Mouse (Mus musculus) forebrain, postnatal 0 days (tissue): Measurements from ENCODE around the gene Wdr95. TPM values are rescaled to one million over a fixed set of nuclear protein-coding genes. Genes with fewer than 3 reads are reported as not detected.

ENCODE experiments used
- ATAC-seq: fragments of 200-750 bp; cut with Nextera tagmentation; 2 replicates; pipeline ENCODE4 v1.8.0; 2017; ENCODE audit warnings: mild to moderate bottlenecking, moderate library complexity
- DNase-seq: peaks from one replicate; pipeline ENCODE4 v3.0.0-alpha.2; 2015
- H3K27ac ChIP-seq: fragments of 300-500 bp; sonication (generic); 2 replicates; pipeline ENCODE4 v1.5.1; 2014; ENCODE audit warnings: low read depth, mild to moderate bottlenecking, antibody characterized with exemption, low read length, moderate library complexity, mixed read lengths
- H3K27me3 ChIP-seq: fragments of 300-500 bp; sonication (generic); 2 replicates; pipeline ENCODE4 v1.6.1; 2014; ENCODE audit warnings: mild to moderate bottlenecking, low read length, mixed read lengths; ENCODE audit not compliant: insufficient read depth
- H3K36me3 ChIP-seq: fragments of 300-500 bp; sonication (generic); 2 replicates; pipeline ENCODE4 v1.6.1; 2014; ENCODE audit warnings: mild to moderate bottlenecking, moderate library complexity; ENCODE audit not compliant: insufficient read depth
- H3K4me1 ChIP-seq: fragments of 300-500 bp; sonication (generic); 2 replicates; pipeline ENCODE4 v1.6.1; 2014; ENCODE audit warnings: antibody characterized with exemption; ENCODE audit not compliant: insufficient read depth
- H3K4me2 ChIP-seq: fragments of 300-500 bp; sonication (generic); 2 replicates; pipeline ENCODE4 v1.6.1; 2014; ENCODE audit warnings: low read depth, mild to moderate bottlenecking, moderate library complexity
- H3K4me3 ChIP-seq: fragments of 300-500 bp; sonication (generic); 2 replicates; pipeline ENCODE4 v1.5.1; 2014; ENCODE audit warnings: low read depth, low read length, mixed read lengths
- H3K9ac ChIP-seq: fragments of 300-500 bp; sonication (generic); 2 replicates; pipeline ENCODE4 v1.6.1; 2014; ENCODE audit warnings: mild to moderate bottlenecking
- H3K9me3 ChIP-seq: fragments of 300-500 bp; sonication (generic); 2 replicates; pipeline ENCODE4 v1.6.1; 2016; ENCODE audit warnings: low read length
- CTCF ChIP-seq: sonication (generic); IDR thresholded peaks from 2 replicates; pipeline ENCODE4 v1.5.1; 2016; ENCODE audit warnings: antibody characterized with exemption, control low read depth, low read depth
- WGBS: fragments of 180-500 bp; shearing (Covaris S2); extraction: QIAGEN DNeasy Blood & Tissue Kit; methylation state at CpG from one replicate; pipeline ENCODE4 v1.1.7; 2014; 5-methylcytosine and 5-hydroxymethylcytosine counted together
- polyA plus RNA-seq: library from polyadenylated mRNA; unstranded; fragments of >200 nt; fragmentation: Nextera tagmentation; extraction: Ambion mirVana; gene quantifications from 2 replicates; pipeline ENCODE4 v1.2.1, GENCODE M21; 2015
- total RNA-seq: library from RNA; depleted of rRNA; stranded (reverse); fragments of >200 nt; gene quantifications from 2 replicates; pipeline ENCODE4 v1.2.3, GENCODE M21; 2014

Wdr95 gene
- total and polyA plus RNA-seq, 2 experiments from 2014 or later: 0.38 to 0.84 TPM

DNA sequence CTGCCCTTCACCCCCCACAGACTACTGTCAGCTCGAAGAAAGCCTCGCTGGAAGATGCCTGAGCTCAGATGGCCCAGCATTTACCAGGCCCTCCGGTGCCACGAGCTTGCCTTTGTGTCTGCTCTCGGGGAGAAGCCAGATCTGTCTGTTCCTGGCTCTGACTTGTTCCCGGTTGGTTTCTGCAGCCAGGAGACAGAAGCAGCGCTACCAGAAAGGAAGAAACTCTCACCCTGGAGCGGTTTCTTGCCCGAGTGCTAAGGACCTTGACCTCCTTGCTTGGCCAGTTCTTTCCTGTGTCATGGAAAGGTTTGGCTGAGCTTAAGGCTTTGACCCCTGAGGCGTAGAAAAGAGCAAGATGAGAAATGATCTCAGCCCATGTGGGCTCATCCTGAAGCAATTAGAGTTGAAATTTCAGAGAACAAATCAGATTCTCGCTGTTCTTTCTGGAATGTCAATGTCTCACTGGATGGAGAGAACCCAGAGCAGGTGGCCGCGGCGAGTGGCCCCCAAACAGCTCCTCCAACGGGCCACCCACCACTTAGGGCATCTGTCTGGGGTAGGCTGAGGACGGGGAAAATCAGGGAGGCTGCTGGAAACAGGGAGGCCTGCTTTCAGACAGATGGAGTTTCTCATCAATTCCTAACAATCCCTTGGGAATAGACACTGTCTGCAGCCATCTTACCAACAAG is 83.1 kb downstream of the Wdr95 start:
- peak; percentile 69 for ATAC-seq

DNA sequence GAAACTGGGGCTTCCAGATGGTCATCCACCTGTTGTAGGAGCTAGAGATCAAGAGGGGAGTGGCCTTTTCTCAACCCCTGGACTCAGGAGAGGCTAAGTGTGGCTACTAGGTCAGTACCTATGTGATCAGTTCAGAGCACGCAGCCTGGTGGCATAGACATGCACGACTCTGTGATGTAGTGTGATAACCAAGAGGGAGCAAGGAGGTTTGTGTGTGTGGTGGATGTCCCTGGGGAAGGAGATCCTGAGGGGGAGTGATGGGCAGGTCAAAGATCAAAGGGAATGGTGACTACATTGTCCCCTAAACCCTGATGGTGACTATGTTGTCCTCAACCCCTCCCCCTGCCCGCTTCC is 83.7 kb downstream of the Wdr95 start:
- H3K4me1 ChIP-seq: no peaks in the 10 kb centered on the region
- ATAC-seq: peak; percentile 12; the same call in 1 of the 2 replicates
- H3K27ac ChIP-seq: peak overlapping the region; percentile 23; the same call in 1 of the 2 replicates
- H3K4me3 ChIP-seq: no peak overlapping the region
- TF ChIP-seq CTCF: no peak
- H3K9ac ChIP-seq: no peak overlapping the region
- H3K27me3 ChIP-seq: no peaks in the 10 kb centered on the region
- DNase-seq: no peak
- no peak overlapping the region for H3K4me2 ChIP-seq
- H3K36me3 ChIP-seq: peaks cover 22% of the 10 kb centered on the region
- H3K9me3 ChIP-seq: no peaks in the 10 kb centered on the region
- 91% methylated on average over 3 of the region's 3 CpGs for WGBS

More for the DNA sequence above, 83.1 kb downstream of the Wdr95 start:
- Histone ChIP-seq H3K4me1 (no peaks in the 10 kb centered on the region), H3K9ac (0 out of 2 replicates have a peak overlapping the region, but pooled peaks have one; percentile 22), H3K9me3 (no peaks in the 10 kb centered on the region), H3K4me3 (no peak overlapping the region), H3K27ac (peak overlapping the region; percentile 45; the same call in 1 of the 2 replicates), H3K4me2 (no peak overlapping the region), H3K36me3 (peaks cover 16% of the 10 kb centered on the region), H3K27me3 (no peaks in the 10 kb centered on the region)
- peak; percentile 52 for DNase-seq
- TF ChIP-seq CTCF: no peak
- WGBS: 52% methylated on average over 16 of the region's 16 CpGs

DNA sequence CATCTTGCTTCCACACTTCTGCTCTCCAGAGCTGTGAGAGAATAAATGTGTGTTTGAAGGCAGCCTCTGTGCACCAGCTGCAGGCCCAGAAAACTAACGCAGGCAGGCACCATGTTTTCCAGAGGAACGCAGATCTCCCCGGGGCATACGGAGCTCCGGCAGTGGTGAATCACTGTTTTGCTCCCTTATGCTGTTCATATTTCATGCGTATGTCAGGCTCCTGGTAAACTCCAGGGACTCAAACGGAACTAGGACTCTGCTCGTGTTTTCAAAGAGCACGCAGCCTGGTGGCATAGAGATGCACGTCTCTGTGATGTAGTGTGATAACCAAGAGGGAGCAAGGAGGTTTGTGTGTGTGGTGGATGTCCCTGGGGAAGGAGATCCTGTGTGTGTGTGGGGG is 84.3 kb downstream of the Wdr95 start:
- no peaks in the 10 kb centered on the region for H3K9me3 ChIP-seq
- DNase-seq: peak; percentile 35
- no peak overlapping the region for H3K27ac ChIP-seq
- no peak overlapping the region for H3K4me2 ChIP-seq
- no peak overlapping the region for H3K4me3 ChIP-seq
- peaks cover 28% of the 10 kb centered on the region for H3K36me3 ChIP-seq
- ATAC-seq: peak; percentile 52; the same call in 1 of the 2 replicates
- TF ChIP-seq CTCF: peak; percentile 20; the same call in 1 of the 2 replicates
- H3K27me3 ChIP-seq: no peaks in the 10 kb centered on the region
- no peak overlapping the region for H3K9ac ChIP-seq
- no peaks in the 10 kb centered on the region for H3K4me1 ChIP-seq
- 69% methylated on average over 10 of the region's 10 CpGs for WGBS

DNA sequence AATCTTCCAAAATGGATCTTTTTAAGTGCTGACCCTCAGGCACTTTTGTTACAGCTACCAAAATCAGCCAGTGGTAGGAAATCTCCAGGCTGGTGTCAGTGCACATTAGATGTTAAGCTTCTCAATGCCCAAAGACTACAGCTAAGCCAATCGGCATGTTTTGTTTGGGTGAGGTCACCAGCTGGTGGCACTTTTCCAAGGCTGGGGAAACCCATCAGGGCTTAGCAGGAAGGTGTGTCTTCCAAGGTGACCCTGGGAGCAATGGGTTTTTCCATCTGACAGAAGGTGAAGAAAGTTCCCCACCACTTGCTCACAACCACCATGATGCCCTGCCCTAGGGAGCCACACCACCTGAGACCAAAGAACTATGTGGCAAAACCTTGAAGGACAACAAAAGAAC is 87.7 kb downstream of the Wdr95 start:
- Histone ChIP-seq H3K9ac (no peak overlapping the region), H3K9me3 (no peaks in the 10 kb centered on the region), H3K4me1 (no peaks in the 10 kb centered on the region), H3K36me3 (peaks cover 60% of the 10 kb centered on the region), H3K4me3 (no peak overlapping the region), H3K27me3 (no peaks in the 10 kb centered on the region), H3K27ac (no peak overlapping the region), H3K4me2 (no peak overlapping the region)
- ATAC-seq (no peak), DNase-seq (no peak)
- WGBS: 75% methylated on average over 1 of the region's 1 CpGs
- no peak for TF ChIP-seq CTCF

DNA sequence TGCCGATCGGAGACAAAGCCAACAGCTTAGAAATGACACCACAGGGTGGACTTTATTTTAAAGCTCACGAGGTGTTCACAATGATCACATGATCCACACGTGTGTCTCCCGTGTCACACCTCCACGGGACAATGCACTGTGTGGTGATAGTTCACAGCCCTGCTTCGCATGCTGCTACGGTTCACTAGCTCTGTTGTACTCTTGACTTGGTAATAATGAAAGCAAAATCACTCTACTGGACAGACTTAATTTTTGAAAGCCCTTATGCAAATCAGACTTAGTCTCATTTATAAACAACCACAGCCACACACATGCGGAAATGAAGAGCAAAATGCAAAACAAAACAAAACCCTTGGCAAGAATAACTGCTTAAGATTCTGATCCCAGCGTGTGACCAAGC is 88.3 kb downstream of the Wdr95 start:
- peak; percentile 16; the same call in 1 of the 2 replicates for ATAC-seq
- no peaks in the 10 kb centered on the region for H3K27me3 ChIP-seq
- no peak overlapping the region for H3K4me3 ChIP-seq
- H3K4me1 ChIP-seq: no peaks in the 10 kb centered on the region
- WGBS: 53% methylated on average over 10 of the region's 10 CpGs
- H3K9ac ChIP-seq: no peak overlapping the region
- H3K9me3 ChIP-seq: no peaks in the 10 kb centered on the region
- H3K36me3 ChIP-seq: peaks cover 64% of the 10 kb centered on the region
- no peak overlapping the region for H3K4me2 ChIP-seq
- DNase-seq: no peak
- no peak for TF ChIP-seq CTCF
- H3K27ac ChIP-seq: no peak overlapping the region

DNA sequence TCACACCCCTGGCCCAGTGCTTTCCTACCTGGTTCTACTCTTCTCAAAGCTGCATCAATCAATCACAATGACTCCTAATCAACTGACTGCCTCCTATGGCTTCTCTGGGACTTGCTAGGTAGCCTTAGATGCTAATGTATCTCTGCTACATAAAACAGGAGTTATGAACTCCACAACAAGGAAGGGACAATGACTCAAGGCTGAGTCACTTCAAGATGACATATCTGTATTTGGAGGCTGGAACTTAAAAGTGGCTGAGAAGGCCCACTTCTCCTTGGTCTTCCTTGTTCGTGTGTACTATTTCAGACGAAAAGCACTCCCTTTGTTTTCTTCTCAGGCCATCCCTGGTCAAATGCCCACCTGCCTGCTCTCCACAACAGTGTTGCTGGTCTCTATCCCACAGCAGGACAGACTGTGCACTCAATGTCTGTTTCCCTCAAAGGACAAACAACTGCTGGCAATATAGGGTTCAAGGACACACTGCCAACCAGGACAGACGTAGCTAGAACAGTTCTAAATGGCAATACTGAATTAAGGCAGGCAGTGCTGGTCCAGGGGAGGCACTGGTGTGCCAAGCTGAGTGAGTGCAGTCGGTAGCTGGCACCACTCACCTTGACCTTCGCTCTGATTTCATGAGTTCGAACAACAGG is 89.4 kb downstream of the Wdr95 start:
- Histone ChIP-seq H3K36me3 (peaks cover 75% of the 10 kb centered on the region), H3K4me2 (no peak overlapping the region), H3K27me3 (no peaks in the 10 kb centered on the region), H3K9me3 (no peaks in the 10 kb centered on the region), H3K4me3 (no peak overlapping the region), H3K9ac (no peak overlapping the region), H3K4me1 (no peaks in the 10 kb centered on the region), H3K27ac (no peak overlapping the region)
- TF ChIP-seq CTCF: no peak
- WGBS: 87% methylated on average over 6 of the region's 6 CpGs
- ATAC-seq: no peak
- DNase-seq: no peak

DNA sequence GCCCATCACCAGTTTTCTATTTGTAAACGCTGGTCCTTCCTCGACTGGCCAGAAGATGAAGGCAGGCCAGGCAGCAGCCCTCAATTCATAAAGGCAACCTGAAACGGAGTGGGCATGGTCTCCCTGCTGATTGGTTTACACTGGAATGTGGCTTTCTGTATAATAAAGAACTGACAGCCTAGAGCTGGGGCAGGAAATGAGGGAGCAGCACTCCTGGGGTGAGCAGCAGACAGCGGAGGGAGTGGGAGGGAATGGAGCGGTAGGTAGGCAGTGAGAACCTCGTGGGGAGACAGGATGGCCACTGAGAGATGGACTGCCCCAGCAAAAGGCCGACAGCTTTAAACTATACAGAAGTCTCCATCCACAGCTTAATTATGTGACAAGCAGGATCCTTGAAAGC is 93.7 kb downstream of the Wdr95 start:
- H3K4me2 ChIP-seq: no peak overlapping the region
- DNase-seq (no peak), ATAC-seq (no peak)
- no peaks in the 10 kb centered on the region for H3K27me3 ChIP-seq
- peaks cover 82% of the 10 kb centered on the region for H3K36me3 ChIP-seq
- H3K9ac ChIP-seq: no peak overlapping the region
- H3K4me1 ChIP-seq: no peaks in the 10 kb centered on the region
- no peak for TF ChIP-seq CTCF
- no peaks in the 10 kb centered on the region for H3K9me3 ChIP-seq
- H3K27ac ChIP-seq: no peak overlapping the region
- H3K4me3 ChIP-seq: no peak overlapping the region
- 77% methylated on average over 7 of the region's 7 CpGs for WGBS
